Mouse (Mus musculus): ENCODE data around the gene Abcc1. TPM values are rescaled to one million over a fixed set of nuclear protein-coding genes. Genes with fewer than 3 reads are reported as not detected.

The Abcc1 gene
- total and polyA plus RNA-seq, 2 experiments: 1.3 to 1.6 TPM

GRCm38 (mm10) chr16:14444059-14444855 is 82.9 kb downstream of the Abcc1 start:
- Histone ChIP-seq H3K4me1 (ENCODE audit: control insufficient read depth, insufficient read depth, low read length) (no peaks in the 10 kb centered on the region), H3K27ac (replicated peaks; ENCODE audit: insufficient read depth, low read depth, low read length) (no peak overlapping the region), H3K4me3 (ENCODE audit: insufficient read depth, low read depth, low read length) (no peak overlapping the region), H3K9ac (ENCODE audit: low read depth, low read length) (no peak overlapping the region), H3K79me2 (ENCODE audit: control insufficient read depth, insufficient read depth, low read length) (no peaks in the 10 kb centered on the region), H3K36me3 (ENCODE audit: control insufficient read depth, insufficient read depth, low read length) (no peaks in the 10 kb centered on the region), H3K27me3 (ENCODE audit: control insufficient read depth, insufficient read depth, low read length) (no peaks in the 10 kb centered on the region)
- DNase-seq (ENCODE audit: extremely low read depth, low read depth, low spot score): no peak
- 71% methylated on average over 6 of the region's 6 CpGs for WGBS
- TF ChIP-seq POLR2A (IDR thresholded peaks at IDR 0.05; ENCODE audit: extremely low read depth, insufficient read depth, low read length) (no peak), CTCF (IDR thresholded peaks at IDR 0.05; ENCODE audit: low read depth, low read length) (no peak)

GRCm38 (mm10) chr16:14445197-14445596 is 83.8 kb downstream of the Abcc1 start:
- DNase-seq (ENCODE audit: extremely low read depth, low read depth, low spot score): no peak
- no peak for TF ChIP-seq CTCF (IDR thresholded peaks at IDR 0.05; ENCODE audit: low read depth, low read length)
- TF ChIP-seq POLR2A (IDR thresholded peaks at IDR 0.05; ENCODE audit: extremely low read depth, insufficient read depth, low read length): no peak

GRCm38 (mm10) chr16:14447366-14447765 is 86.0 kb downstream of the Abcc1 start:
- Histone ChIP-seq H3K9ac (ENCODE audit: low read depth, low read length) (no peak overlapping the region), H3K4me1 (ENCODE audit: control insufficient read depth, insufficient read depth, low read length) (no peaks in the 10 kb centered on the region), H3K36me3 (ENCODE audit: control insufficient read depth, insufficient read depth, low read length) (no peaks in the 10 kb centered on the region), H3K27ac (replicated peaks; ENCODE audit: insufficient read depth, low read depth, low read length) (no peak overlapping the region), H3K79me2 (ENCODE audit: control insufficient read depth, insufficient read depth, low read length) (no peaks in the 10 kb centered on the region), H3K4me3 (ENCODE audit: insufficient read depth, low read depth, low read length) (no peak overlapping the region), H3K27me3 (ENCODE audit: control insufficient read depth, insufficient read depth, low read length) (no peaks in the 10 kb centered on the region)
- no peak for TF ChIP-seq CTCF (IDR thresholded peaks at IDR 0.05; ENCODE audit: low read depth, low read length)
- no peak for TF ChIP-seq POLR2A (IDR thresholded peaks at IDR 0.05; ENCODE audit: extremely low read depth, insufficient read depth, low read length)
- 86% methylated on average over 4 of the region's 4 CpGs for WGBS
- no peak for DNase-seq (ENCODE audit: extremely low read depth, low read depth, low spot score)

More at GRCm38 (mm10) chr16:14445197-14445596, 83.8 kb downstream of the Abcc1 start:
- Histone ChIP-seq H3K79me2 (ENCODE audit: control insufficient read depth, insufficient read depth, low read length) (no peaks in the 10 kb centered on the region), H3K27ac (replicated peaks; ENCODE audit: insufficient read depth, low read depth, low read length) (no peak overlapping the region), H3K9ac (ENCODE audit: low read depth, low read length) (no peak overlapping the region), H3K4me3 (ENCODE audit: insufficient read depth, low read depth, low read length) (no peak overlapping the region), H3K27me3 (ENCODE audit: control insufficient read depth, insufficient read depth, low read length) (no peaks in the 10 kb centered on the region), H3K4me1 (ENCODE audit: control insufficient read depth, insufficient read depth, low read length) (no peaks in the 10 kb centered on the region), H3K36me3 (ENCODE audit: control insufficient read depth, insufficient read depth, low read length) (no peaks in the 10 kb centered on the region)
- 88% methylated on average over 6 of the region's 6 CpGs for WGBS

DNA sequence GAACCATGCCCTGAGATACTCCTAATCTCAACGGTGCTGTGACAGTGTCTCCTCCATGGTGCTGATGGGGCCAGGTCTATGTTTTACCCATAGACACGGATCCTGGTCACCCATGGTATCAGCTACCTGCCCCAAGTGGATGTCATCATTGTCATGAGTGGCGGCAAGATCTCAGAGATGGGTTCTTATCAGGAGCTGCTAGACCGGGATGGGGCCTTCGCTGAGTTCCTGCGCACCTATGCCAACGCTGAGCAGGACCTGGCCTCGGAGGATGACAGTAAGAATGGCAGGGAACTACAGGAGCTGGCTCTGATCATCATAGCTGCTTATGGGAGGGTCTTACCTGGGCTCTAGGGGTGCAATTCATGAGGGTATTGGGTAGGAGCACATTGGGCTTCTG is 86.9 kb downstream of the Abcc1 start:
- Histone ChIP-seq H3K27me3 (ENCODE audit: control insufficient read depth, insufficient read depth, low read length) (no peaks in the 10 kb centered on the region), H3K27ac (replicated peaks; ENCODE audit: insufficient read depth, low read depth, low read length) (no peak overlapping the region), H3K79me2 (ENCODE audit: control insufficient read depth, insufficient read depth, low read length) (no peaks in the 10 kb centered on the region), H3K4me3 (ENCODE audit: insufficient read depth, low read depth, low read length) (no peak overlapping the region), H3K36me3 (ENCODE audit: control insufficient read depth, insufficient read depth, low read length) (no peaks in the 10 kb centered on the region), H3K4me1 (ENCODE audit: control insufficient read depth, insufficient read depth, low read length) (no peaks in the 10 kb centered on the region), H3K9ac (ENCODE audit: low read depth, low read length) (no peak overlapping the region)
- TF ChIP-seq POLR2A (IDR thresholded peaks at IDR 0.05; ENCODE audit: extremely low read depth, insufficient read depth, low read length): no peak
- no peak for TF ChIP-seq CTCF (IDR thresholded peaks at IDR 0.05; ENCODE audit: low read depth, low read length)
- no peak for DNase-seq (ENCODE audit: extremely low read depth, low read depth, low spot score)
- WGBS: 93% methylated on average over 8 of the region's 8 CpGs

GRCm38 (mm10) chr16:14449861-14450260 is 88.5 kb downstream of the Abcc1 start:
- WGBS: 88% methylated on average over 4 of the region's 4 CpGs
- TF ChIP-seq CTCF (IDR thresholded peaks at IDR 0.05; ENCODE audit: low read depth, low read length) (no peak), POLR2A (IDR thresholded peaks at IDR 0.05; ENCODE audit: extremely low read depth, insufficient read depth, low read length) (no peak)

GRCm38 (mm10) chr16:14451374-14452046 is 90.2 kb downstream of the Abcc1 start:
- no peak for DNase-seq (ENCODE audit: extremely low read depth, low read depth, low spot score)
- TF ChIP-seq POLR2A (IDR thresholded peaks at IDR 0.05; ENCODE audit: extremely low read depth, insufficient read depth, low read length): no peak
- TF ChIP-seq CTCF (IDR thresholded peaks at IDR 0.05; ENCODE audit: low read depth, low read length): no peak

More at GRCm38 (mm10) chr16:14449861-14450260, 88.5 kb downstream of the Abcc1 start:
- no peaks in the 10 kb centered on the region for H3K4me1 ChIP-seq (ENCODE audit: control insufficient read depth, insufficient read depth, low read length)
- no peak for DNase-seq (ENCODE audit: extremely low read depth, low read depth, low spot score)
- no peak overlapping the region for H3K4me3 ChIP-seq (ENCODE audit: insufficient read depth, low read depth, low read length)
- H3K36me3 ChIP-seq (ENCODE audit: control insufficient read depth, insufficient read depth, low read length): no peaks in the 10 kb centered on the region
- no peak overlapping the region for H3K9ac ChIP-seq (ENCODE audit: low read depth, low read length)
- no peaks in the 10 kb centered on the region for H3K27me3 ChIP-seq (ENCODE audit: control insufficient read depth, insufficient read depth, low read length)
- H3K27ac ChIP-seq (replicated peaks; ENCODE audit: insufficient read depth, low read depth, low read length): no peak overlapping the region
- no peaks in the 10 kb centered on the region for H3K79me2 ChIP-seq (ENCODE audit: control insufficient read depth, insufficient read depth, low read length)

More at GRCm38 (mm10) chr16:14451374-14452046, 90.2 kb downstream of the Abcc1 start:
- Histone ChIP-seq H3K36me3 (ENCODE audit: control insufficient read depth, insufficient read depth, low read length) (no peaks in the 10 kb centered on the region), H3K27ac (replicated peaks; ENCODE audit: insufficient read depth, low read depth, low read length) (no peak overlapping the region), H3K79me2 (ENCODE audit: control insufficient read depth, insufficient read depth, low read length) (no peaks in the 10 kb centered on the region), H3K4me1 (ENCODE audit: control insufficient read depth, insufficient read depth, low read length) (no peaks in the 10 kb centered on the region), H3K27me3 (ENCODE audit: control insufficient read depth, insufficient read depth, low read length) (no peaks in the 10 kb centered on the region), H3K4me3 (ENCODE audit: insufficient read depth, low read depth, low read length) (no peak overlapping the region), H3K9ac (ENCODE audit: low read depth, low read length) (no peak overlapping the region)
- WGBS: 74% methylated on average over 5 of the region's 5 CpGs

All from liver, adult 2 months (tissue).